In the genomic region with DNA sequence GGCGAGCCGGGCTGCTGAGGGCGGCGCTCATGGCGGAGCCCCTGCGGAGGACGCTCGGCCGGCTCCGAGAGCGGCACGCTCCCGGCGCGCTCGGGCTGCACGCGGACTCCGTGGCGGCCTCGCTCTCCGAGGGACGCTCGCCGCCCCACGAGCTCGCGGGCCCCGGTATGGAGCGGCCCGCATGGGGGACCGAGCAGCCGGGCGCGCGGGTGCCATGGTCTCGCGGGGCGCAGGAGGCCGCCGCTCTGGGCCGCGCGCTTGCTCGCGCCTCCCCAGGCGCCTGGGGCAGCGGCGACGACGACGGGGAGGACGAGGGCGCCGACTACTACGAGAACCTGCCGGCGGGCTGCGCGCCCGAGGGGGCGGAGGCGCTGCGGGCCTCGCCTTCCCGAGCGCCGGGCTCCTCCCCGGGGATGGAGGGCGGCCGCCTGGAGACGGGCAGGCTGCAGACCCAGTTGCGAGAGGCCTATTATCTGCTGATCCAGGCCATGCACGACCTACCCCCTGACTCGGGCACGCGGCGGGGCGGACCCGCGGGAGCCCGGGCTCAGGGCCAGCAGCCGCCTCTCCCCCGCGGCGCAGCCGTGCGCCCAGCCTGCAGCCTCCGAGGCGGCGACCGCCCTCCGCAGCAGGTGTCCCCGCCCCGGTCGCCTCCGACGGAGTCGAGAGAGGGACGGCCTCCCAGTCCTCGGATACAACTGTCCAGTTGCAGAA, we compare ENCODE assay signal across 8 mouse cellular contexts. TPM values are rescaled to one million over a fixed set of nuclear protein-coding genes. Genes with fewer than 3 reads are reported as not detected.
A peak's percentile ranks its signal among the peaks of the same experiment; 100 is the strongest.
DNase-seq lines count a peak whose midpoint lies in the region; ATAC-seq and TF ChIP-seq lines count a peak whose summit lies in the region.

No protein-coding gene starts in this region.

- no peaks in the 10 kb centered on the region for H3K36me3 ChIP-seq in E14TG2a.4 (ENCODE audit: insufficient read depth, low read length)
- no peaks in the 10 kb centered on the region for H3K36me3 ChIP-seq in forebrain, embryonic 16.5 days (ENCODE audit: control insufficient read depth, insufficient read depth)

- TF ChIP-seq CTCF in E14TG2a.4 (conservative IDR thresholded peaks at IDR 0.05; ENCODE audit: low read length): no peak
- TF ChIP-seq CTCF in brain, embryonic 14.5 days (IDR thresholded peaks at IDR 0.05; ENCODE audit: borderline replicate concordance, extremely low read depth, insufficient read depth, insufficient read length): no peak
- TF ChIP-seq CTCF in lung, adult 2 months (IDR thresholded peaks at IDR 0.05; ENCODE audit: insufficient read depth, low read length): no peak

- peak; percentile 82 for ATAC-seq in forebrain, embryonic 16.5 days

- H3K9me3 ChIP-seq in E14TG2a.4 (ENCODE audit: low read length): no peaks in the 10 kb centered on the region
- H3K9me3 ChIP-seq in forebrain, embryonic 16.5 days (ENCODE audit: control insufficient read depth, low read length): no peaks in the 10 kb centered on the region

- peak overlapping the region; percentile 63 for H3K4me2 ChIP-seq in forebrain, embryonic 16.5 days (ENCODE audit: low read length)

- peak overlapping the region; percentile 71 for H3K9ac ChIP-seq in forebrain, embryonic 16.5 days (replicated peaks; ENCODE audit: low read depth, low read length)

- DNase-seq in brain, embryonic 14.5 days (ENCODE audit: low read depth): peak; percentile 65
- peak; percentile 87 for DNase-seq in heart, postnatal 25 days (ENCODE audit: low spot score)
- peak; percentile 40 to 65 for DNase-seq in layer of hippocampus, adult 18-20 months (ENCODE audit: low spot score in 2 of 2)
- peak; percentile 85 for DNase-seq in lung, adult 2 months
- peak; percentile 89 for DNase-seq in ovary, adult 18-20 months (ENCODE audit: low spot score)
- peak; percentile 56 for DNase-seq in thymus, postnatal 25 days

- H3K27ac ChIP-seq in forebrain, embryonic 16.5 days (ENCODE audit: low read length): peak overlapping the region; percentile 22; the same call in 1 of the 2 replicates

- peaks cover 25% of the 10 kb centered on the region for H3K4me1 ChIP-seq in E14TG2a.4 (replicated peaks; ENCODE audit: low read depth, low read length)
- peaks cover 19% of the 10 kb centered on the region for H3K4me1 ChIP-seq in forebrain, embryonic 16.5 days (replicated peaks; ENCODE audit: control insufficient read depth, insufficient read depth, low read length)
- H3K4me1 ChIP-seq in lung, adult 2 months (ENCODE audit: control insufficient read depth, insufficient read depth, low read length): peaks cover 5% of the 10 kb centered on the region

- WGBS in forebrain, embryonic 16.5 days: 0% methylated on average over 97 of the region's 101 CpGs
- under 1% methylated on average over 101 of the region's 101 CpGs for WGBS in lung, adult 2 months

- intact Hi-C loops in heart, postnatal 25 days (cut with DNase I): loop anchor here (5.0 kb wide), 1 partner anchor 36 kb away; no protein-coding TSS in a partner anchor

- H3K27me3 ChIP-seq in E14TG2a.4 (ENCODE audit: insufficient read depth, low read length): peaks cover 47% of the 10 kb centered on the region
- peaks cover 4% of the 10 kb centered on the region; the same call in 1 of the 2 replicates for H3K27me3 ChIP-seq in forebrain, embryonic 16.5 days (replicated peaks; ENCODE audit: control insufficient read depth, insufficient read depth, low read length)

- peak overlapping the region; percentile 82 for H3K4me3 ChIP-seq in E14TG2a.4 (replicated peaks; ENCODE audit: low read length)
- peak overlapping the region; percentile 74 for H3K4me3 ChIP-seq in forebrain, embryonic 16.5 days (replicated peaks; ENCODE audit: low read length)
- H3K4me3 ChIP-seq in lung, adult 2 months (replicated peaks; ENCODE audit: extremely low read depth, low read depth, low read length): peak overlapping the region; percentile 62

- TF ChIP-seq POLR2A in brain, embryonic 14.5 days (IDR thresholded peaks at IDR 0.05; ENCODE audit: borderline replicate concordance, extremely low read depth, insufficient read depth, insufficient read length, poor library complexity, severe bottlenecking): no peak
- TF ChIP-seq POLR2A in lung, adult 2 months (IDR thresholded peaks at IDR 0.05; ENCODE audit: borderline replicate concordance, extremely low read depth, low read depth, low read length): peak; percentile 41; the same call in 1 of the 2 replicates

RNA-seq across cellular contexts. Expression of gene Syde2, which starts 0.5 kb away (rescaled TPM):
- polyA plus RNA-seq in brain, embryonic 14.5 days (2012; rRNA removed): 1.9 and 3.0 TPM in 2 replicates
- 0.61 and 0.82 TPM in 2 replicates for polyA plus RNA-seq in forebrain, embryonic 16.5 days (2015; fragmentation: Nextera tagmentation; extraction: Ambion mirVana)
- 10 to 100 TPM; 18.1 to 21.5 TPM for total RNA-seq in heart, postnatal 25 days (2021)
- total RNA-seq in layer of hippocampus, adult 18-20 months (2021): 1 to 10 TPM; 3.6 to 4.2 TPM
- polyA plus RNA-seq in lung, adult 2 months (2012; rRNA removed): 6.6 and 9.0 TPM in 2 replicates

RNA-seq across cellular contexts. Expression of gene 2410004B18Rik, which starts 50.3 kb away (rescaled TPM):
- 41.1 and 46.6 TPM in 2 replicates for polyA plus RNA-seq in brain, embryonic 14.5 days (2012; rRNA removed)
- 75.8 and 81.0 TPM in 2 replicates for polyA plus RNA-seq in forebrain, embryonic 16.5 days (2015; fragmentation: Nextera tagmentation; extraction: Ambion mirVana)
- total RNA-seq in heart, postnatal 25 days (2021): 10 to 100 TPM; 16.8 to 18.1 TPM
- 10 to 100 TPM; 37.1 to 38.2 TPM for total RNA-seq in layer of hippocampus, adult 18-20 months (2021)
- polyA plus RNA-seq in lung, adult 2 months (2012; rRNA removed): 13.6 and 16.8 TPM in 2 replicates

Comparison
In these comparisons a context has a peak if more than half of its experiments do, and no peak if none do; other contexts are left out.
1. Peak in every context shown above with its lines: DNase-seq, ATAC-seq, H3K4me3 ChIP-seq and H3K27ac ChIP-seq.